Mouse (Mus musculus): ENCODE results near the gene Cntn1. TPM values are rescaled to one million over a fixed set of nuclear protein-coding genes. Genes with fewer than 3 reads are reported as not detected.

Gene Cntn1
- polyA plus RNA-seq, 1 experiment from 2014 or later, result 17.9 TPM

DNA sequence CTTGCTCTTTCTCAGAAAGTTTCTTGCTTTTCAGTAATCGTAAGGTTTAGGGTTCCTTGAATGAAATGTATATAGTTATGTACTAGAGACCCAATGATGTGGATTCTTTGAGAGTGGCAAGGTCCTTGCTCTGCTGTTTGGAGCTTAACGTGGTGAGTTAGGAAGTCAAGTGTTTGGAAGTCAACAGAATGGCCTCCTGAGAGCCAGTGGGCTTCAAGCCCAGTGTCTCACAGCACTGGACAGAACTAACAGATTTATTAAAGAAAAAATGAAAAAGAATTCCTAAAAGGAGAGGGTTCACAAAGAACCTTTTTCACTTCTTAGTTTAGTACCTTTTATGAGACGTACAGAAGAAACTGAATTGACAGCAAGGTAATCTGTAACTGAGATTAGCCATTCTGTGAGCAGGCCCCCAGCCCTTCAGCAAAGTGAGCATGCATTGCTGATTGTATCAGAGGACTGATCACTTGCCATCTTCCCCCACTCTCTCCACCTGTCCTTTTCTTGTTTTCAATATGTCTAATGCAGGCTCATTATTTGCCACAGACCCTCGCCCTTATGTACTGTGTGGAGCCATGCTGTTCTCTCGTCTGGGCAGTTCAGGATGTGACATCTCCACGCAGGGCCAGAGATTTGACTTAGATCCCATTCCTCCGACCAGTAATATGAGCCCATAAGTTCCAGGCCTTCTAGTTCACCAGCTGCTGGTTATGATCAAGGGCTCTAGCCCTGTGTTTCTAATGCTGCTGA is 159.7 kb downstream of the Cntn1 start:
- no peak overlapping the region for H3K9ac ChIP-seq
- H3K27ac ChIP-seq, result no peak overlapping the region
- no peaks in the 10 kb centered on the region for H3K27me3 ChIP-seq (replicated peaks)
- no peak overlapping the region for H3K4me2 ChIP-seq (replicated peaks)
- 87% methylated on average over 7 of the region's 7 CpGs for WGBS
- no peaks in the 10 kb centered on the region for H3K36me3 ChIP-seq
- H3K9me3 ChIP-seq, result no peaks in the 10 kb centered on the region
- H3K4me1 ChIP-seq, result no peaks in the 10 kb centered on the region
- no peak overlapping the region for H3K4me3 ChIP-seq
- ATAC-seq (ENCODE audit: low FRiP score, low read depth), result no peak

- H3K4me1 ChIP-seq, result no peaks in the 10 kb centered on the region
- no peaks in the 10 kb centered on the region for H3K36me3 ChIP-seq
- H3K4me2 ChIP-seq (replicated peaks), result no peak overlapping the region
- H3K27ac ChIP-seq, result no peak overlapping the region
- H3K27me3 ChIP-seq (replicated peaks), result no peaks in the 10 kb centered on the region
- WGBS, result 73% methylated on average over 3 of the region's 3 CpGs
- H3K9ac ChIP-seq, result no peak overlapping the region
- no peak overlapping the region for H3K4me3 ChIP-seq
- no peak for ATAC-seq (ENCODE audit: low FRiP score, low read depth)
- no peaks in the 10 kb centered on the region for H3K9me3 ChIP-seq
Measured at GRCm38 (mm10) chr15:92215841-92216240, 164.9 kb downstream of the Cntn1 start.

DNA sequence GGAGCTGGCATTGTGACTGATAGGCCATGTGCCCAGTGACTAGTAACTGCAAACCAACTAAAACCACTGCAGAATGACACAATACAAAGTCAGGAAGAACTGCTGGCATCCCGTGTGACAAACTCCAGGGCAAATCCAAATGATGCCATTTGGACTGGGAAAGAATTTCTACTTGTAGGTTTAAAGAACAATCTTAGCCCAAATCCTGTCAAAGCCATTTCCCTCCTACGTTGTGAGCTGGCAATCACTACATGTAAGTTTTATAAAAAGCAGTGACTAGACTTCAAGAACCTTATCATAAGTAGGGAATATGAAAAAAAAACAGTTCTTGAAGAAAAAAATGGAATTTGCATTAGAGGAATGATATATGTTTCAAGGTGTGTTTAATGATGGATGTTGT is 170.5 kb downstream of the Cntn1 start:
- no peak for ATAC-seq (ENCODE audit: low FRiP score, low read depth)
- H3K4me3 ChIP-seq, result no peak overlapping the region
- WGBS, result 80% methylated on average over 2 of the region's 2 CpGs
- no peak overlapping the region for H3K9ac ChIP-seq
- no peaks in the 10 kb centered on the region for H3K36me3 ChIP-seq
- H3K4me2 ChIP-seq (replicated peaks), result no peak overlapping the region
- H3K9me3 ChIP-seq, result no peaks in the 10 kb centered on the region
- H3K27ac ChIP-seq, result no peak overlapping the region
- no peaks in the 10 kb centered on the region for H3K27me3 ChIP-seq (replicated peaks)
- H3K4me1 ChIP-seq, result no peaks in the 10 kb centered on the region

DNA sequence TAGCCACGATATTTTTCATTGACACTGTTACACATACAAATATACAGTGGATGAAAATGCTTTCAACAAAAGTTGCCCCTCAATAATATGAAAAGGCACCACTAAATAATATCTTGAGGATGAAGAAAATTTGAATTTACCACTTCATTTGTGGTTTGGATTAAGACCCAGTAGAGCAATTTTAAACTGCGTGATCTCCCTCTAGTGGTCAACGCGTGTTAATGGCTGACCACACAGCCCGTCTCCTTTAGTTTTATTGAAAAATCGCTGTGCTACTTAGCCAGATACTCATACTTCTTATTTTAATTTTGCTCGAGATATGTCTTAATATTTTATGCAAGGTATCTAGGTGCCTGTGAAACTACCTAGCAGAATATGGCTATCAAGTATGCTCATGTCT is 180.4 kb downstream of the Cntn1 start:
- no peaks in the 10 kb centered on the region for H3K4me1 ChIP-seq
- no peaks in the 10 kb centered on the region for H3K27me3 ChIP-seq (replicated peaks)
- no peaks in the 10 kb centered on the region for H3K36me3 ChIP-seq
- H3K4me2 ChIP-seq (replicated peaks), result no peak overlapping the region
- no peak overlapping the region for H3K4me3 ChIP-seq
- no peak overlapping the region for H3K27ac ChIP-seq
- no peaks in the 10 kb centered on the region for H3K9me3 ChIP-seq
- H3K9ac ChIP-seq, result no peak overlapping the region
- WGBS, result 25% methylated on average over 7 of the region's 7 CpGs
- no peak for ATAC-seq (ENCODE audit: low FRiP score, low read depth)

DNA sequence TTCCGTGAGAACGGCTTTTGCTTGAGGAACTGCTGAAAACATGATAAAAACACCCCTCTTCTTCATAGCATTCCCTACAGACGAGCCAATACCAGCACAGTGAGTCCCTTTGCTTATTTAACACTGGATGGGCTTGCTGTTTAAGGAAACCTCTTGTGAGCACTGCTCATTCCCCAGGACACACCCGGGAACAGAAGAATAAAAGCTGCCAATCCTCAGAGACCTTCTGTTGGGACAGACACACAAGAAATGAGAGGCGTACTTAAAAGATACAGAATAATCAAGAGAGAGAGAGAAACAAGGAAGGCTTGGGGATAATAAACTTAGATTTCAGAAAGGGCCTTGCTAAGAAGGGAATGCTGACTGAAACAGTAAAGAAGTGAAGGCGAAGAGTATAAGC is 184.9 kb downstream of the Cntn1 start:
- Histone ChIP-seq H3K4me3 (no peak overlapping the region), H3K9ac (no peak overlapping the region), H3K27me3 (replicated peaks) (no peaks in the 10 kb centered on the region), H3K27ac (no peak overlapping the region), H3K4me2 (replicated peaks) (no peak overlapping the region), H3K36me3 (no peaks in the 10 kb centered on the region), H3K4me1 (no peaks in the 10 kb centered on the region), H3K9me3 (no peaks in the 10 kb centered on the region)
- no peak for ATAC-seq (ENCODE audit: low FRiP score, low read depth)
- WGBS, result 79% methylated on average over 6 of the region's 6 CpGs

- no peak for ATAC-seq (ENCODE audit: low FRiP score, low read depth)
- H3K9ac ChIP-seq, result no peak overlapping the region
- no peaks in the 10 kb centered on the region for H3K4me1 ChIP-seq
- no peaks in the 10 kb centered on the region for H3K9me3 ChIP-seq
- no peak overlapping the region for H3K4me2 ChIP-seq (replicated peaks)
- H3K36me3 ChIP-seq, result no peaks in the 10 kb centered on the region
- H3K4me3 ChIP-seq, result no peak overlapping the region
- 33% methylated on average over 7 of the region's 7 CpGs for WGBS
- H3K27me3 ChIP-seq (replicated peaks), result no peaks in the 10 kb centered on the region
- H3K27ac ChIP-seq, result no peak overlapping the region
Measured at GRCm38 (mm10) chr15:92264980-92265707, 214.2 kb downstream of the Cntn1 start.

DNA sequence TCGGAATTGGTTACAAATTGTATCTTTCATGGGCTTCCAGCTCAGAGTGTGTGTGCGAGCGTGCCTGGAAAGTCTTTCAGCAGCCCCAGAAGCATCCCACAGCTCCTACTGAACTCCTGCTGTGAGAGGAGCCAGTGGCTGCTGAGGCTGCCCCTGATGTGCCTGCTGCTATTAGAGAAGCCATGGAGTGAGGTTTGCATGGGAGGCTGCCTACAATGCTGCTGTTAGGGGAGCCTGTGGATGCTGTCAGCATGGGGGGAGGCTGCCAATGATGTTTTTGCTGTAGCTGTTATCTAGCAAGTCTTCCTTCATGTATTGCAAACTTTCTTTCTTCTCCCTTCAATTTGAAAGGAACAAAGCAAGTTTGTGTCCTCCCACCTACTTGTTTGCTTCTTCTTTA is 217.4 kb downstream of the Cntn1 start:
- H3K27ac ChIP-seq, result no peak overlapping the region
- H3K9ac ChIP-seq, result no peak overlapping the region
- no peak overlapping the region for H3K4me3 ChIP-seq
- no peaks in the 10 kb centered on the region for H3K9me3 ChIP-seq
- 37% methylated on average over 3 of the region's 3 CpGs for WGBS
- no peaks in the 10 kb centered on the region for H3K27me3 ChIP-seq (replicated peaks)
- H3K4me2 ChIP-seq (replicated peaks), result no peak overlapping the region
- no peaks in the 10 kb centered on the region for H3K4me1 ChIP-seq
- no peaks in the 10 kb centered on the region for H3K36me3 ChIP-seq
- no peak for ATAC-seq (ENCODE audit: low FRiP score, low read depth)

DNA sequence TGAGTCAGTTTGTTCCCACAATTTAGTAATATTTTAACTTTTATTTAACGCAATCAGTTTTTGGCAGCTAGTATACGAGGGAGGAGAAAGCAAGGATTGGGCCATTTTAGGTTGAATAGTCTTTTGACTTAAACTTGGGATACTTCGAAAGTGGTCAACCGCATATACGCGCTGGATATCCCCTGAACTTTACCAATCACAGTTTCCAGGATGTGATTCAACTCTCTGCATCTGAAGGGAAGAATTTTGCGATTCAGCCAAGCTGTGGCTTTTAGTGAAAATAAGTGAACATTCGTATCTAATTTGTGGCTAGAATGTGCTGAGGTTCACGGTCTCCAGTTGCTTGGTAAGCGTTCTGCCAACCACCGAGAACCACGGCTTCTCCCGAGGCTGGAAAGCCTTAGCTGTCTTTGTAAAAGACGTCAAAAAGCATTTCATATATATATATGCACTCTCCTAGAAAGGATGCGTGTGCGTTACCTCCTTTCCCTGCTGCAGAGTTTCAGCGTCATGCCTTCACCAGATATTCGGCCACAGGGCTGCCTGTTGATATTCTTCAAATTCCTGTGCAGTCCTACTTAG is 217.9 kb downstream of the Cntn1 start:
- ATAC-seq (ENCODE audit: low FRiP score, low read depth), result no peak
- WGBS, result 88% methylated on average over 18 of the region's 18 CpGs
- no peak overlapping the region for H3K4me3 ChIP-seq

GRCm38 (mm10) chr15:92271801-92272365 is 220.9 kb downstream of the Cntn1 start:
- H3K4me2 ChIP-seq (replicated peaks), result no peak overlapping the region
- H3K36me3 ChIP-seq, result no peaks in the 10 kb centered on the region
- ATAC-seq (ENCODE audit: low FRiP score, low read depth), result no peak
- no peak overlapping the region for H3K27ac ChIP-seq
- no peak overlapping the region for H3K4me3 ChIP-seq
- WGBS, result 74% methylated on average over 6 of the region's 6 CpGs
- no peak overlapping the region for H3K9ac ChIP-seq
- no peaks in the 10 kb centered on the region for H3K27me3 ChIP-seq (replicated peaks)
- H3K4me1 ChIP-seq, result no peaks in the 10 kb centered on the region
- no peaks in the 10 kb centered on the region for H3K9me3 ChIP-seq

More for the DNA sequence above, 217.9 kb downstream of the Cntn1 start:
- Histone ChIP-seq H3K36me3 (no peaks in the 10 kb centered on the region), H3K9ac (no peak overlapping the region), H3K4me1 (no peaks in the 10 kb centered on the region), H3K9me3 (no peaks in the 10 kb centered on the region), H3K27ac (no peak overlapping the region), H3K4me2 (replicated peaks) (no peak overlapping the region), H3K27me3 (replicated peaks) (no peaks in the 10 kb centered on the region)

- H3K4me1 ChIP-seq, result no peaks in the 10 kb centered on the region
- H3K9ac ChIP-seq, result no peak overlapping the region
- WGBS, result 71% methylated on average over 4 of the region's 4 CpGs
- H3K36me3 ChIP-seq, result no peaks in the 10 kb centered on the region
- H3K9me3 ChIP-seq, result no peaks in the 10 kb centered on the region
- no peak overlapping the region for H3K27ac ChIP-seq
- H3K27me3 ChIP-seq (replicated peaks), result no peaks in the 10 kb centered on the region
- H3K4me2 ChIP-seq (replicated peaks), result no peak overlapping the region
- no peak for ATAC-seq (ENCODE audit: low FRiP score, low read depth)
- H3K4me3 ChIP-seq, result no peak overlapping the region
Measured at GRCm38 (mm10) chr15:92276826-92277225, 225.9 kb downstream of the Cntn1 start.

GRCm38 (mm10) chr15:92277984-92278383 is 227.0 kb downstream of the Cntn1 start:
- no peak for ATAC-seq (ENCODE audit: low FRiP score, low read depth)
- Histone ChIP-seq H3K36me3 (no peaks in the 10 kb centered on the region), H3K27ac (no peak overlapping the region), H3K4me1 (no peaks in the 10 kb centered on the region), H3K9me3 (no peaks in the 10 kb centered on the region), H3K4me2 (replicated peaks) (no peak overlapping the region), H3K27me3 (replicated peaks) (no peaks in the 10 kb centered on the region), H3K4me3 (no peak overlapping the region), H3K9ac (no peak overlapping the region)
- 83% methylated on average over 4 of the region's 4 CpGs for WGBS

- Histone ChIP-seq H3K36me3 (no peaks in the 10 kb centered on the region), H3K4me1 (no peaks in the 10 kb centered on the region), H3K4me2 (replicated peaks) (no peak overlapping the region), H3K9ac (no peak overlapping the region), H3K27ac (no peak overlapping the region), H3K4me3 (no peak overlapping the region), H3K9me3 (no peaks in the 10 kb centered on the region), H3K27me3 (replicated peaks) (no peaks in the 10 kb centered on the region)
- no peak for ATAC-seq (ENCODE audit: low FRiP score, low read depth)
- 87% methylated on average over 6 of the region's 6 CpGs for WGBS
Measured at GRCm38 (mm10) chr15:92280966-92281365, 230.0 kb downstream of the Cntn1 start.

Measured in neural tube, embryonic 12.5 days (tissue).